Mouse (Mus musculus) midbrain, embryonic 12.5 days (tissue): ENCODE data around the gene Wfdc21. TPM values are rescaled to one million over a fixed set of nuclear protein-coding genes. Genes with fewer than 3 reads are reported as not detected.

ENCODE experiments used
- ATAC-seq: fragments of 200-750 bp; cut with Nextera tagmentation; 2 replicates; pipeline ENCODE4 v1.8.0; 2017; ENCODE audit warnings: low read depth, moderate TSS enrichment, moderate library complexity; ENCODE audit not compliant: low FRiP score
- H3K27ac ChIP-seq: fragments of 300-500 bp; sonication (generic); replicated peaks from 2 replicates; pipeline ENCODE4 v1.5.1; 2016; ENCODE audit warnings: mild to moderate bottlenecking
- H3K27me3 ChIP-seq: fragments of 300-500 bp; sonication (generic); 2 replicates; pipeline ENCODE4 v1.6.1; 2016; ENCODE audit warnings: mild to moderate bottlenecking
- H3K36me3 ChIP-seq: fragments of 300-500 bp; sonication (generic); 2 replicates; pipeline ENCODE4 v1.6.1; 2016
- H3K4me1 ChIP-seq: fragments of 300-500 bp; sonication (generic); 2 replicates; pipeline ENCODE4 v1.6.1; 2016
- H3K4me2 ChIP-seq: fragments of 300-500 bp; sonication (generic); replicated peaks from 2 replicates; pipeline ENCODE4 v1.6.1; 2016; ENCODE audit warnings: mild to moderate bottlenecking, moderate library complexity
- H3K4me3 ChIP-seq: fragments of 300-500 bp; sonication (generic); 2 replicates; pipeline ENCODE4 v1.5.1; 2016; ENCODE audit warnings: mild to moderate bottlenecking
- H3K9ac ChIP-seq: fragments of 300-500 bp; sonication (generic); replicated peaks from 2 replicates; pipeline ENCODE4 v1.6.1; 2016; ENCODE audit warnings: mild to moderate bottlenecking, moderate library complexity
- H3K9me3 ChIP-seq: fragments of 300-500 bp; sonication (generic); 2 replicates; pipeline ENCODE4 v1.6.1; 2016; ENCODE audit warnings: mild to moderate bottlenecking
- WGBS: fragments of 180-500 bp; shearing (Covaris S2); methylation state at CpG from one replicate; pipeline ENCODE4 v1.1.7; 2016; 5-methylcytosine and 5-hydroxymethylcytosine counted together
- polyA plus RNA-seq: library from polyadenylated mRNA; unstranded; fragments of >200 nt; fragmentation: Nextera tagmentation; extraction: Ambion mirVana; gene quantifications from 2 replicates; pipeline ENCODE4 v1.2.1, GENCODE M21; 2016

Gene Wfdc21
- polyA plus RNA-seq, 1 experiment from 2014 or later, result not detected

DNA sequence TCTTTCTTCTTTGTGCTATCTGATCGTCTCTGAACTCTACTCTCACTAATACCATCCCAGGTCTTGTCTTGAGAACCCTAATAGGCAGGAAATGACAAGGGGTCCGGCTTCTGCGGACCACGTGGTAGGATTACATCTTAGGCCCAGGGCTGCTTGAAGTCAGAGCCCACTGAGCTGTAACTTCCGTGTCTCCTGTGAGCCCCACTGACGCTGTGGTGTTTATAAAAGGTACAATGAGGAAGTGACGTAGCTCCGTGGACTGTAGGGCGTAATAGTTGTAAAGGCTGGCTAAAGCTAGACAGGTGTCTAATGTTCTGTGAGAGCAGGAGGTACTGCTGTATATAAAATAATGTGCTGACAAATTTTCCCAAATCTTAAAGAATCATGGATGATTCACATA, 20.6 kb downstream of the Wfdc21 start:
- H3K9ac ChIP-seq, result no peak overlapping the region
- ATAC-seq, result no peak
- H3K4me2 ChIP-seq, result no peak overlapping the region
- 93% methylated on average over 9 of the region's 9 CpGs for WGBS
- no peak overlapping the region for H3K4me3 ChIP-seq
- no peaks in the 10 kb centered on the region for H3K4me1 ChIP-seq
- no peaks in the 10 kb centered on the region for H3K27me3 ChIP-seq
- H3K36me3 ChIP-seq, result peaks cover 97% of the 10 kb centered on the region
- H3K9me3 ChIP-seq, result no peaks in the 10 kb centered on the region
- no peak overlapping the region for H3K27ac ChIP-seq

- H3K9me3 ChIP-seq, result no peaks in the 10 kb centered on the region
- no peak overlapping the region for H3K4me3 ChIP-seq
- WGBS, result 91% methylated on average over 4 of the region's 4 CpGs
- no peaks in the 10 kb centered on the region for H3K4me1 ChIP-seq
- ATAC-seq, result no peak
- peaks cover 97% of the 10 kb centered on the region for H3K36me3 ChIP-seq
- no peaks in the 10 kb centered on the region for H3K27me3 ChIP-seq
- no peak overlapping the region for H3K9ac ChIP-seq
- no peak overlapping the region for H3K27ac ChIP-seq
- H3K4me2 ChIP-seq, result no peak overlapping the region
Observed at GRCm38 (mm10) chr11:83768976-83769375, 22.2 kb downstream of the Wfdc21 start.

GRCm38 (mm10) chr11:83771014-83771413, 24.3 kb downstream of the Wfdc21 start:
- ATAC-seq, result no peak
- Histone ChIP-seq H3K9ac (no peak overlapping the region), H3K27me3 (no peaks in the 10 kb centered on the region), H3K4me1 (no peaks in the 10 kb centered on the region), H3K9me3 (no peaks in the 10 kb centered on the region), H3K36me3 (peaks cover 98% of the 10 kb centered on the region), H3K27ac (no peak overlapping the region), H3K4me3 (no peak overlapping the region), H3K4me2 (no peak overlapping the region)
- WGBS, result 97% methylated on average over 7 of the region's 7 CpGs

- Histone ChIP-seq H3K9me3 (no peaks in the 10 kb centered on the region), H3K9ac (no peak overlapping the region), H3K36me3 (peaks cover 98% of the 10 kb centered on the region), H3K27ac (no peak overlapping the region), H3K27me3 (no peaks in the 10 kb centered on the region), H3K4me2 (no peak overlapping the region), H3K4me1 (no peaks in the 10 kb centered on the region), H3K4me3 (no peak overlapping the region)
- 96% methylated on average over 6 of the region's 6 CpGs for WGBS
- ATAC-seq, result no peak
Observed at GRCm38 (mm10) chr11:83772341-83772740, 25.6 kb downstream of the Wfdc21 start.

GRCm38 (mm10) chr11:83773691-83774090, 27.0 kb downstream of the Wfdc21 start:
- Histone ChIP-seq H3K4me1 (no peaks in the 10 kb centered on the region), H3K36me3 (peaks cover 96% of the 10 kb centered on the region), H3K4me2 (no peak overlapping the region), H3K9me3 (no peaks in the 10 kb centered on the region), H3K9ac (no peak overlapping the region), H3K27ac (no peak overlapping the region), H3K27me3 (no peaks in the 10 kb centered on the region), H3K4me3 (no peak overlapping the region)
- ATAC-seq, result no peak
- 95% methylated on average over 16 of the region's 16 CpGs for WGBS

DNA sequence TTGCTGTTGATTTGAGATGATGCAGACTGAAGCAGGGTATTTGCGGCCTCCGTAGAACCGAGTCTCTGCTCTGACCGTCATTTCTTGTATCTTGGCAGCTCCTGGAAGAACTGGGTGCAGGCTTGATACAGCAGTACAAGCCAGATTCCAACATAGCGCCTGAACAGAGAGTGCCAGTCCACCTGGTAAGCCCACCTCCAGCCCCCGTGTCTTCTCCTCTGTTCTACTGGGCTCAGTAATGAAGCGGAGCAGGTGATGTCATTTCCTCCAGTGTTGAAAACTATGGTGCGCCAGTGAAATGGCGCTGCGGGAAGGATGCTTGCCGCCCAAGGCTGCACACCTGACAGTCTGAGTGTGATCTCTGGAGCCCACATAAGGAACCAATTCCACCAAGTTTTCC, 27.6 kb downstream of the Wfdc21 start:
- Histone ChIP-seq H3K27ac (no peak overlapping the region), H3K4me3 (no peak overlapping the region), H3K4me2 (no peak overlapping the region), H3K9ac (no peak overlapping the region), H3K4me1 (no peaks in the 10 kb centered on the region), H3K9me3 (no peaks in the 10 kb centered on the region), H3K27me3 (no peaks in the 10 kb centered on the region), H3K36me3 (peaks cover 96% of the 10 kb centered on the region)
- 96% methylated on average over 11 of the region's 11 CpGs for WGBS
- ATAC-seq, result no peak

DNA sequence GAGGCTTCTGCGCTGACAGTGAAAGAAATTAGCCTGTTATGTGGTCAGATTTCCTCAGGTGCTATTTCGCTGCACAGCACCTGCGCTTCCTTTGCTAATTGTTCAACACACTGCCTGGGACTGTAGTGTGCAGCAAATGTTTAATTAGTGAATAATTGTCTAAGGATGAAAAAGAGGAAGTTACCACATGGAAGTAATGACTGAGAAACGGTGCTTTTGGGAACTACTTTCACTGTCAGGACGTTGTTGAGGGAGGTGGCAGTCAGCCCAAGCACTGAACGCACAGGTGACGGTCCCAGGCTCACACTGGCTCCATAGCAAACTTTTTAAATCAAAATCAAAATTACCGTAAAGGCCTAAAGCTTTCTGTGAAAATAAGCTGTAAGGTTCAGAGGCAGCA, 30.1 kb downstream of the Wfdc21 start:
- H3K27me3 ChIP-seq, result no peaks in the 10 kb centered on the region
- ATAC-seq, result no peak
- H3K27ac ChIP-seq, result no peak overlapping the region
- no peaks in the 10 kb centered on the region for H3K9me3 ChIP-seq
- no peak overlapping the region for H3K4me2 ChIP-seq
- WGBS, result 91% methylated on average over 8 of the region's 8 CpGs
- H3K36me3 ChIP-seq, result peaks cover 98% of the 10 kb centered on the region
- no peak overlapping the region for H3K4me3 ChIP-seq
- H3K4me1 ChIP-seq, result no peaks in the 10 kb centered on the region
- no peak overlapping the region for H3K9ac ChIP-seq

DNA sequence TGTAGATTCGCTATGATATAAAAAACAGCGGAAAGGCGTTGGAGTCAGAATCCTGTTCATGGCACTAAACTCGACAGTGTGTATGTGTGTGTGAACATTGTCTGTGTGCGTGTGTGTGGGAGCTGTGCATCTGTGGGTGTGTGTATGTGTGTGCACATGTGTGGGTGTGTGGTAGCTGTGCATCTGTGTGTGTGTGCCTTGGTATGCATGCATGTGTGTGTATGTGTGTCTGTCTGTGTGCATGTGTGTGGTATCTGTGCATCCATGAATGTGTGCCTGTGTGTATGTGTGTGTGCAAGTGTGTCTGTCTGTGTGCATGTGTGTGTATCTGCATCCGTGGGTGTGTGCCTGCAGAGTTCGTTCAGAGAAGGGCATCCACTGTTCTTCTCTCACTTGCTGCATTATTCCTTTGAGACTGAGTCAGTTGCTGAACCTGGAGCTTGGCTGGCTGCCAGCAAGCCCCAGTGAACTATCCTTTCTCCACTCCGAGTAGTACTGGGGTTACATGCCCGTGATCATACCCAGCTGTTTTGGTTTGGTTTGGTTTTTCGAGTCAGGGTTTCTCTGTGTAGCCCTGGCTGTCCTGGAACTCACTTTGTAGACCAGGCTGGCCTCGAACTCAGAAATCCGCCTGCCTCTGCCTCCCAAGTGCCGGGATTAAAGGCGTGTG, 37.3 kb downstream of the Wfdc21 start:
- Histone ChIP-seq H3K9me3 (no peaks in the 10 kb centered on the region), H3K9ac (no peak overlapping the region), H3K27ac (no peak overlapping the region), H3K27me3 (no peaks in the 10 kb centered on the region), H3K4me3 (no peak overlapping the region), H3K4me1 (no peaks in the 10 kb centered on the region), H3K4me2 (no peak overlapping the region), H3K36me3 (peaks cover 48% of the 10 kb centered on the region)
- no peak for ATAC-seq
- WGBS, result 92% methylated on average over 14 of the region's 14 CpGs

DNA sequence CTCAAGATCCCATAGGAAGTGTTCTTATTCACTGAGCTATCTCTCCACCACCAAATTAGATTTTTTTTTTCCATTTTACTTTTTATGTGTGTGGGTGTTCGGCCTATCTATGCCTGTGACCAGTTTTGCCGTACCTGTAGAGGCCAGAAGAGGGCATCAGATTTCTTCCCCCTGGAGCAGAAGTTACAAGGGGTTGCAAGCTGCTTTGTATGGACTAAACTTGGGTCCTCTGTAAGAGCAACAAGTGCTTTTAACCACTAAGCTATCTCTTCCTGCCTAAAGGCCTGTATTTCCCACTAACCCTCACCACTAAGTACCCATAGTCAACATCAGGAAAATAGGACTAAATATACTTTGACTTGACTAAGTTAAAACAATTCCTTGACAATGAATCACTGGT, 37.9 kb downstream of the Wfdc21 start:
- Histone ChIP-seq H3K4me1 (no peaks in the 10 kb centered on the region), H3K36me3 (peaks cover 42% of the 10 kb centered on the region), H3K9ac (no peak overlapping the region), H3K27ac (no peak overlapping the region), H3K27me3 (no peaks in the 10 kb centered on the region), H3K4me2 (no peak overlapping the region), H3K4me3 (no peak overlapping the region), H3K9me3 (no peaks in the 10 kb centered on the region)
- 90% methylated on average over 2 of the region's 2 CpGs for WGBS
- ATAC-seq, result no peak

- H3K4me3 ChIP-seq, result no peak overlapping the region
- H3K27ac ChIP-seq, result no peak overlapping the region
- no peaks in the 10 kb centered on the region for H3K27me3 ChIP-seq
- WGBS, result 18% methylated on average over 2 of the region's 2 CpGs
- H3K4me2 ChIP-seq, result no peak overlapping the region
- no peaks in the 10 kb centered on the region for H3K4me1 ChIP-seq
- ATAC-seq, result no peak; the same call in 1 of the 2 replicates
- H3K9me3 ChIP-seq, result no peaks in the 10 kb centered on the region
- H3K36me3 ChIP-seq, result peaks cover 35% of the 10 kb centered on the region
- no peak overlapping the region for H3K9ac ChIP-seq
Observed at GRCm38 (mm10) chr11:83785366-83785765, 38.6 kb downstream of the Wfdc21 start.

DNA sequence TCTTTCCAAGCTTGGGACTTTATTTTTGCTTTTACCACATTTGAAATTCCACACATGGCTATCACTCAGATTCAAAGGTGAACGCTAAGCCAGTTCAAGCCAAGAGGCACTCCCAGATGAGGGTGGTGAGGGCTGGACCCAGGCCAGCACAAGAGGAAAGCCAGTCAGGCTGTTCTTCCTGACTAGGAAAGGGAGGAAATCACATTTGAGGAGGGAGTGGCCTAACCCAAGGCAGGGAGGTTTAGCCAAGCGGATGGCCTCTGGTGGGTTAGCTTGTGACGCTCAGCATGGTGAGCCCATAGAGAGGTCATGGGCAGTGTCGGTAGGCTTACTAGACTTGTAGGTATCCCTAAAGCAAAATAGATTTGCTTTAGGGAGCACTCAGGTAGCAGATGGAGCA, 40.1 kb downstream of the Wfdc21 start:
- WGBS, result 90% methylated on average over 4 of the region's 4 CpGs
- H3K4me2 ChIP-seq, result no peak overlapping the region
- no peak overlapping the region for H3K4me3 ChIP-seq
- H3K36me3 ChIP-seq, result peaks cover 21% of the 10 kb centered on the region
- H3K27me3 ChIP-seq, result no peaks in the 10 kb centered on the region
- no peaks in the 10 kb centered on the region for H3K4me1 ChIP-seq
- H3K27ac ChIP-seq, result no peak overlapping the region
- no peak for ATAC-seq
- no peak overlapping the region for H3K9ac ChIP-seq
- no peaks in the 10 kb centered on the region for H3K9me3 ChIP-seq

GRCm38 (mm10) chr11:83787401-83788021, 40.8 kb downstream of the Wfdc21 start:
- 87% methylated on average over 15 of the region's 15 CpGs for WGBS
- Histone ChIP-seq H3K9me3 (no peaks in the 10 kb centered on the region), H3K4me1 (no peaks in the 10 kb centered on the region), H3K4me2 (no peak overlapping the region), H3K27me3 (no peaks in the 10 kb centered on the region), H3K4me3 (no peak overlapping the region), H3K36me3 (peaks cover 16% of the 10 kb centered on the region), H3K9ac (no peak overlapping the region), H3K27ac (no peak overlapping the region)
- ATAC-seq, result no peak

GRCm38 (mm10) chr11:83788331-83788730, 41.6 kb downstream of the Wfdc21 start:
- WGBS, result 82% methylated on average over 8 of the region's 8 CpGs

More at GRCm38 (mm10) chr11:83788331-83788730, 41.6 kb downstream of the Wfdc21 start:
- Histone ChIP-seq H3K27ac (no peak overlapping the region), H3K27me3 (no peaks in the 10 kb centered on the region), H3K9ac (no peak overlapping the region), H3K9me3 (no peaks in the 10 kb centered on the region), H3K4me1 (no peaks in the 10 kb centered on the region), H3K36me3 (peaks cover 9% of the 10 kb centered on the region), H3K4me3 (no peak overlapping the region), H3K4me2 (no peak overlapping the region)
- no peak for ATAC-seq
